Mouse (Mus musculus) thymus, postnatal 4 days (tissue): Measurements from ENCODE around the gene Olfr195.
"Not testable (repeated sequence)": the region's sequence is repeated elsewhere in the genome, so short reads cannot be mapped to it uniquely, and the experiment has no call there.

Experiments used
- DNase-seq: peaks from one replicate; pipeline ENCODE4 v3.0.0; 2021

Olfr195 gene

DNA sequence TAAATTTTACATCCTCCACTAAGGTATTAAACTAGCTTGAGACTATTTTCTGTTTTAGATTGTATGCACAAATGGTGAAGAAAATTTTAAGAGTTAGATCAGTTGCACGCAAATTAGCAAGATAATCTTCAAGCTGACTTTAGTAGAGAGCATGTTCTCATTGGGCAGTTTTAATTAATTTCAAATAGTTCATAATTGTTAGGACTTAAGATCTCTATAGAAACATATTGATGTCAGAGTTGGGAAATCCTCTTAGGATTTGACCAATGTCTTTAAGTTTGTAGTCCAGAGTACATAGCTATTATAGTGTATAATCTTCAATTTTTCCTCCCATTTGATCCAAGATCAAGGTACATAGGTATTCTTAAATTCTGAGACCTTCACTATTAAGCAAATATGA lies at the start of gene Olfr195:
Gene Olfr195 (plus strand): TSS at position 301 of the 400 bp plus-strand sequence.
- no peak for DNase-seq

DNA sequence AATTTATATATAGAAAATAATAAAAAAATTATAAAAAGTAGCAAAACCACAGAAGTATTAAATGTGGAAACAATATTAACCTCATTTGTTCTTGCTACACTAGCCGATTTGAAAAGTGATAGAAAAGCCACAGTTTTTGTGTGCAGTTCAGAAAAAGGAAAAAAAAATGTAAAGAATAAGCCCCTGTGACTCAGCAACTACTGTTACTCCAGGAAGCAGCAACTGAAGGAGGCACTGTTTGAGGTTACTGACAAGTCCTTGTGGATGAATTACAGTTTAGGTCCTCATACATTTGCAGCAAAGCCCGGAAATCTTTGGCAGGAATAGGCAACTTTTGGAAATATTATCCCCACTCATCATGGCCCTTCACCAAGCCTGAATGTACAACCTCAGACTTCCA lies 41.5 kb upstream of the Olfr195 start:
- DNase-seq, result no peak

DNA sequence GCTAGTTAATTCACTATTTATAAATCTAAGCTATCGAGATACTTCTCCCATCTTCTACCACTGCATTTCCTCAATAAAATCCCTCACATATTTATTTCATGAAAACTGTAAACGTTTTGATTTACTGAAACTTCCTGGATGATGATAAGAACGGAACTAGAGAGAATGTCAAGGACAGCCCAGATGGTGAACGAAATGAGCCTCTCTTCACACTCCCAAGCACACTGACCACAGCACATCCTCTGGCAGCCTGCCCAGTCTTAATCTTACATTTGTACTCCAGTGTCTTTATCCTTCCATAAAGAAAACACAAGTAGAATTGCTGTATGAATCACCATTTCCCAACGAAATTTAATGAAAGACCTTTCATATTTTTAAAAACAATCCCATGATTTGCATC lies 38.3 kb upstream of the Olfr195 start:
- DNase-seq, result not testable (repeated sequence)

DNA sequence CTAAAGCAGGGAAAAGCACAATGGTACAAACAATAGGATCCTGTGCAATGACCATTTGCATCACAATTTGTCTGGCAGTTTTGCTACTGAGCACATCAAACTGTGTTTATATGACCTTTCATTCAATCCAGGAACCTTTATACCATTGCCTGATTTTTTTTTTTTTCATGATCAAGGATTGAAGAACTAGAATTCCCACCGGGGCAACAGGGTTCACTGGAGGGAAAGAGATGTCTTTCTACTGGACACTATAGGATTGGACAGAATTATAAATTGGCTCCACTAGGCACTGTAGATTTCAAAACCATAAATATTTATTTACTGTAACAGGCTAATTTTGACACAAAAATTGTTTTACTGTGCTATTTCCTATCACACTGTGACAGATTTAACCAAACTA lies 35.1 kb upstream of the Olfr195 start, which contains the start of gene Olfr193:
Gene Olfr193 (minus strand): TSS at position 101 of the 400 bp plus-strand sequence.
- DNase-seq, result no peak

DNA sequence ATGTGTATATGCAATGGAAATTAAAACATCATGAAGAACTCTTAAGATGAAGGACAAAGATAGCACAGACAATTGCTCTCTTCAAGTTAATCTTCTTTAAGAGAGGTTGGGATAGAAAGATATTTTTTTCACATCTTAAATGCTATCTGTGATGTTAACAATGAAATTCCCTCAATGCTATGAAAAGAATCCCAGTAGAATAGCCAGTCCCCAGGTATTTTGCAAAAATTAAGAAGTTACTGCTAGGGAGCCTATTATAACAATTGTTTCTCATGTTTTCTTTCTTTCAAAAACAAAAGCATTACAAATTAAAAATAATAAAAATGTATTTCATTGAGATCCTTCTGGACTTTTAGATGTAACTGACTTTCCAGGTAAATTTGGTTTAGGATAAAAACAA lies 25.9 kb upstream of the Olfr195 start, which contains the start of gene Olfr194:
Gene Olfr194 (minus strand): TSS at position 101 of the 400 bp plus-strand sequence.
- no peak for DNase-seq

DNA sequence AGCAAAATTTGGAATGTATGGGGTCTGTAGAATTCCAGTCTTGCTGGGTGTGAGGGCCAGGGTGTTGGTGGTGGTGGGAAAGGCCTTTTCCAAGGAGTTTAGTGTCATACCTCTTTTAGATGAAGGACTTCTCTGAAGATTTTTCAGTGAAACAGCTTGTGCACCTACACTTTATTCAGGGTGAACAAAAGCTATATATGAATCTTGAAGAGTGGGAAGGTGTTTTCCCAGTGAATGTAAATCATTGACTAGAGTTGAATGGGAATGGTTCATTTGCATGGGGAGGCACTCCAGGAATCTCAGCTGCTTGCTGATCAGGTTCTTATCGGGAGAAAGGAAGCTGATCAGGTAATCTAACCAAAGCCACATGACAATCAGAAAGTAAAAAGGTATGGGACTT lies 16.1 kb upstream of the Olfr195 start:
- no peak for DNase-seq

DNA sequence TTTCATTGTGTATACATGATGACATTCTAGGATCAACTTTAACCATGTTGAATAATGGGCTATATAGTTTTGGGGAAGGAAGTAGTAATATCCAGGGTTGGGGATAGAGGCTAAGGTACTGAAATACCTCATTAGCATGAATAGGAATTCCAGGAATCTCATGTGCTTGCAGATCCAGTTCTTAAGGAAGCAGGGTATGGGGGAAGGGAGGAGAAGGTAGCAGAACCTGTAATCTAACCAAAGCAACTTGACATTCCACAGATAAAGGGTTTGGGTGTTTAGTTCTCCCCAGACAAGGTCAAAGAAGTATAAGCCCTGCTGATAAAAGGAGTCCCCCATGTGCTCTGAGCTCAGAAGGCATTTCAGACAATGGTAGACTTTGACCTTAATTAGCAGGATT lies 5.7 kb upstream of the Olfr195 start:
- DNase-seq, result no peak

DNA sequence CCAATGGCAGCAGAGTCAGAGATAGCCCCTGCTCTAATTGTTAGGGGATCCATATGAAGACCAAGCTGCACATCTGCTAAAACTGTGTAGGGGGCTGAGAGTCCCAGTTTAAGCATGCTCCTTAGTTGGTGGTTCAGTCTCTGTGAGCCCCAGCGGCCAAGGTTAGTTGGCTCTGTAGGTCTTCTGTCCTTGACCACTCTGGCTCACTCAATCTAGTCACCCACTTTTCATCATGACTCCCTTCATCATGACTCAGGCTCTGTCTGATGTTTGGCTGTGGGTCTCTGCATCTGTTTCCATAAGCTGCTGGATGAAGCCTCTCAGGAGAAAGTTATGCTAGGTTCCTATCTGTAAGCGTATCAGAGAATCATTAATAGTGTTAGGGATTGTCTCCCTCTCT lies 5.2 kb downstream of the Olfr195 start:
- DNase-seq, result no peak

DNA sequence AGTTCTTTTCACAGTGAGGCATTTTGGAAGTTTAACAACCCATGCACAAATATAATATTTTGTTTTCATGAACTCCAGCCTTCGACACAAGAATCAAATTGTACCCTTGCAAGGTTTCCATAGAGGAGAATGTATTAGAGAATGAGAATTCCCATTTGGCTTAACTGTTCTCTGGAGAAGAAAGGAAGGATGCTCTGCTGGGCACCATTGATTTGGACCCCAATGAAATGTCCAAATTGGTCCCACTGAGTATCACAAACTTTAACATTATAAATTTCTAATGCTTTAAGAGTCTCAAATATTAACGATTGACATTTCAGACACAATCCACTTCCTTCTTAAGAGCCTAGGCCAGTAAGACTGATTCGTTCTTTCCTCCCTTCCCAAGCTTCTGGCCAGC lies 23.5 kb downstream of the Olfr195 start, which contains the start of gene Olfr196:
Gene Olfr196 (minus strand): TSS at position 101 of the 400 bp plus-strand sequence.
- no peak for DNase-seq
